Mouse (Mus musculus) retina, postnatal 7 days (tissue): Measurements from ENCODE around the gene Arnt.

ENCODE experiments used
- DNase-seq: peaks from one replicate; pipeline ENCODE4 v3.0.0-alpha.2; 2012; ENCODE audit warnings: low read depth, low spot score

The Arnt gene

DNA sequence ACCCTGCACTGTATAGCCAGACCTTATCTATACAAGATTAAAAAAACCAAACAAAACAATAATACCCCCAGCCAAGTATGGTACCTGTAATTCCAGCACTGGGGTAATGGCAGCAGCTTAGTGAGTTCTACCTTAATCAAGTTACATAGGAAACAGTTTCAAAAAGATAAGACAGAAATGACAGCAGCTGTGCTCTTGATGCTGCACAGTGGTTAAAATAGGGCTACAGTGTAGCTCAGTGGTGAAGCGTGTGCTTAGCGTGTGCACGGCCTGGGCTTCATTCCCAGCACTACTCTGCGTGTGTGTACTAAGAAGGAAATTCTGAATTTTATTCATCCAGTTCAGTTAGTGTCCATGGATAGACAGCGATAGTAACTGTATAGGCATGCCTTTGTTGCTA lies 22.2 kb downstream of the Arnt start:
- no peak for DNase-seq

GRCm38 (mm10) chr3:95457758-95458157 lies 23.6 kb downstream of the Arnt start:
- no peak for DNase-seq

GRCm38 (mm10) chr3:95459381-95459780 lies 25.2 kb downstream of the Arnt start:
- no peak for DNase-seq

DNA sequence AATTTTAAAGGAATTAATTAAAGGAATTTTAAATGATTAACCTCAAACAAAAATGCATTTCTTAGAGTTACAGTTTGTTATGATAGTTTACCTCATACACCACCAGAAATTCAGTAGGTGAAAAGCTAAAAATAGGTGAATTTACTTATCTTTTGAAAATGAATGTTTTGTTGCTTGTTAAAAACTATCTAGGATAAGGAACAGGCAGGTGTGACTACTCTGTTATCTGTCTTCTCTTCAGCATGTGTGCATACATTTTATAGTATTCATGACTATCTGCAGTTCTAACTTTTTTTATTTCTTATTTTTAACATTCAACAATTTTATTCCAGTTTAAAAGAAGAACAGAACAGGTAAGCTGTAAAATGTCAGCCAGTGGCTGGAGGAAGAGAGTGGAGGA lies 29.7 kb downstream of the Arnt start:
- DNase-seq: no peak

DNA sequence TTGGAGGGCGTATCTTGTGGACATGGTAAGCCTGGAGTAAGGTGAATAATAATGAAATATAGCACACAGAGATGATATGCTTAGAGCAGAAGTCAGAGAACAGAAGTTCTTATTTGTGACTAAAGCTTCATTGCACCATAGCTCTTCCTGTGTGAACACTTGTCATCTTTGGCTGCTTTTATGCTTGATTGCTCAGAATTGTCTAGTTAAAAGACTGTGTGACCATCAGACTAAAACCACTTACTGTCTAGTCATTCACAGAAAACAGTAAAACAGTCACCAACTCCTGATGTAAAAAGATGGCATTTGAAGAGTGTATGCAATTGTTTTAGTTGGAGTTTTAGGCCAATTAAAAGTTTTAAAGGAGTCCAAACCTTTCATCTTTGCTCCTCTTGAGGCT lies 44.8 kb downstream of the Arnt start:
- DNase-seq: no peak

DNA sequence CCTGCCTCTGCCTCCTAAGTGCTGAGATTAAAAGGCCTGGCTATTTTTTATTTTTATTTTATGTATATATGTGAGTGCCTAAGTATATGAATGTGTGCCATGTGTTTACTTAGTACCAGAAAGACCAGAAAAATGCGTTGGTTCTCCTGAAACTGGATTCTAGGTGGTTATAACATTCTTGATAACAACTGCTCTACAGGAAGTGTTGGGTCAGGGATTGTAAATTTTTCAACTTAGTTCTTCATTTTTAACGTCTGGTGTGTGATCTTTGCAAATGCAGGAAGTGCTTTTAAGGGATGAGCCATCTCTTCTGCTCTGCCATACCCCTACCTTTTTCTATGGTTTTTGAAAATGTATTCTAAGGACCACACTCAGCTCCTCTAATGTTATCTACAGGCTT lies 52.2 kb downstream of the Arnt start:
- no peak for DNase-seq

DNA sequence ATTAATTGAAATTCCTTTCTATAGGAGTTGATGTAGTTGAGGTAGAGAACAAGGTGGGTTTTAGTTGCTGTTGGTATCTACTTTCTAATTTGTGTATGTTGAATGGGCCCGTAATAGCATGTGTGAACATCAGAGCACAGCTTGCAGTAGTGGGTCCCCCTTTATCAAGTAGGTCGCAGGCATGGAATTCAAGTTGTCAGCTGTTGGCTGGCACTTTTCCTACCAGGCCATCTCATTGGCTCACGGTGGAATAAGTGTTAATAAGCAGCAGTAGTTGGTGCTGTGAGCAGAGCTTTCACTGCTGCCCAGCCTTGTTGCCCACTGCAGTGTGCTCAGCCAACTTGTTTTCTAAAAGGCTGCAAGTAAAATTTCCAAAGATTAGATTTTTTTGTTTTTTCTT lies 54.5 kb downstream of the Arnt start:
- DNase-seq: no peak

DNA sequence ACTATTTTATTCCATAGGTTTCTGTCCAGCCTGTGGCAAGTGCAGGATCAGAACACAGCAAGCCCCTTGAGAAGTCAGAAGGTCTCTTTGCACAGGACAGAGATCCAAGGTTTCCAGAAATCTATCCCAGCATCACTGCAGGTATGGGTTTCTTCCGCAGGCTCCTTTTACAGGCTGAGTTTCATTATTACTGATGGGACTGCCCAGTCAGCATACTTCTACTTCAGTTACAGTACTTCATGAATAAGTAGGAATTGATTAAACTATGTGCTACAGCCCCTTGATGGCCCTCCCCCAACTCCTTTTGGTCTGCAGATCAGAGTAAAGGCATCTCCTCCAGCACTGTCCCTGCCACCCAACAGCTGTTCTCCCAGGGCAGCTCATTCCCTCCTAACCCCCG lies 56.0 kb downstream of the Arnt start:
- DNase-seq: no peak

- DNase-seq: no peak
Observed at GRCm38 (mm10) chr3:95494342-95494741, 60.2 kb downstream of the Arnt start.

- DNase-seq: no peak
Observed at GRCm38 (mm10) chr3:95498229-95498628, 64.0 kb downstream of the Arnt start.

DNA sequence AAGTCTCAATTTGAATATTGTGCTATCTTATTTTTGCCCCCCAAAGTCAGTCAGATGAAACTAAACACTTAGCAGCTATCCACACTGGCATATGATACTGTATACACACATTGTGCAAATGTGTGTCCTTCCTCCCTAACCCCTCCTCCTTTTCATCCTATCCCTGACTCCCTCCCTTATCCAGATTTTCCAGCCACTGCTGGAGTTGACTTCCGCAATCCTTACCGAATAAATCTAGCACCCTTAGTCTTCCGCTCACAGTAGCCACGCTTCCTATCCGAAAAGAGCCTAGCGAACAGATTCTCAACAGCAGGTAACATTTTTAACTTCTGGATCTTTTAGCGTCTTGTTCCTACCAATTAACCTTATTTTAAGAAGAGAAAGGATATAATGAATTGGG lies 64.8 kb downstream of the Arnt start, which contains the start of gene Ctsk:
Gene Ctsk, plus strand, starts transcription at position 233 of the 400 bp plus-strand sequence.
- no peak for DNase-seq

DNA sequence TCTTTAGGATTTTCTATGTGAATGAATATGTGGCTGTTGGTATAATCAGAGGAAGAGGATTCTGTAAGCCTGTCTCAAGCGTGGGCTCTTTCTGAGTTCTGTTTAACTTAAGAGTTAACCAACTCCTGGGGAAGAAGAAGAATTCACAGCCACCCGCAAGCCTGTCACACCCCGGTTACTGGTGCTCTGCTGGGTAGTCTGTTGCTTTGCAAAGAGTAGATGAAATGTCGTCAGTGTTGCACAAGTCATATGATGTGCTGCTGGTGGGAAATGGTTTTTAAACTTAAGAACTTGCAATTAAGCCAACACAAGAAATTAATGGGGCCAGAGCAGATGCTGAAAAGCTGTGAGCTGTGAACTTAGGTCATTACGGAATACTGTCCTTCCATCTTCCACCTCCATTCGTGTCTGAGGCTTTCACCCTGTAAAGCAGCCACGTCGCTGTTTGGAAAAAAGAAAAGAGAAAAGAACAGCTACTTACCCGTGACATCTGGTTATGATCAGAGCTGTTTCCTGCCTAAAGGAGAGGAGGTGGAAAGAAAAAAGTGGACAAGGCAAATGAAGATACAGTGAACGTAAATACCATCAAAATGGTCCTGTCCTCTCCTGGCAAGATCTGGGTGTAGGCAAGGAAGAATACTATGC lies 65.4 kb downstream of the Arnt start:
- DNase-seq: no peak

GRCm38 (mm10) chr3:95502312-95502711 lies 68.1 kb downstream of the Arnt start:
- no peak for DNase-seq

- DNase-seq: no peak
Observed at GRCm38 (mm10) chr3:95509348-95509747, 75.2 kb downstream of the Arnt start.

GRCm38 (mm10) chr3:95511611-95512180 lies 77.5 kb downstream of the Arnt start:
- no peak for DNase-seq

DNA sequence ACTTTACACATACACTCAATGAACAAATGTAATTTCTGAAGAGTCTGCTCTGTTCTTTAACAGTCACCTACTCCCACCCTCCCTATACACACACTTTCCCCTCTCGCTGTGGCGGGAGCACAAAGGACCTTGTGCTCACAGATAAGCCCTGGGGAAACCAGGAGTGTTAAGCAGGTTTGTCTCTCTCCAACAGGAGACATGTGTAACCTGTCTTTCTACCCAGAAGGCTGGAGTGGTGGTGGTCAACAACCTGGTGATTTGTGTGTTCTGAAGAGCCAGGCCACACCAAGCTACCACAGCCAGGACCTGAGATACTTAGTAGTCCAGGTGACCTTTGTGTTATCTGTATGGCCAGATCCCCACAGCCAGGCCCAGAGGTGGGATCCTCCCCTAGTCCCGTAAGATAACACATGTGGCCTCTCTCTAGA lies 82.4 kb downstream of the Arnt start:
- no peak for DNase-seq

GRCm38 (mm10) chr3:95517493-95517898 lies 83.3 kb downstream of the Arnt start:
- DNase-seq: peak; percentile 72

DNA sequence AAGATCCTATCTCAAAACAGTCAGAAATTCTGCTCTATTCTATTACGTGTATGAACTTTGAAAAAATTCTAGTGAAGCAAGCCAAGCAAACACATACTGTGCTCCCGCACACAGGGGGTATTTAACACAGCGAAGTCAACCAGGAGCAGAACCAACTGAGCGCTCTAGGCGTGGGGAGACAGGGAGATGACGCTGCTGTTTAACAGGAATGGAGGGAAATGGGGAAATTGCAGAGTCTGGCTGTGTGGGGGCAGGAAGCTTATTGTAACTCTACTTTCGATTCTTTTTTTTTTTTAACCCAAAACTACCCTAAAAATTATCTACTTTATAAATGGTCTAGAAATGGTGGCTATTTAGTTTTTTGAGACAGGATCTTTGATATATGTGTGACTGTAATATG lies 84.7 kb downstream of the Arnt start:
- DNase-seq: no peak

DNA sequence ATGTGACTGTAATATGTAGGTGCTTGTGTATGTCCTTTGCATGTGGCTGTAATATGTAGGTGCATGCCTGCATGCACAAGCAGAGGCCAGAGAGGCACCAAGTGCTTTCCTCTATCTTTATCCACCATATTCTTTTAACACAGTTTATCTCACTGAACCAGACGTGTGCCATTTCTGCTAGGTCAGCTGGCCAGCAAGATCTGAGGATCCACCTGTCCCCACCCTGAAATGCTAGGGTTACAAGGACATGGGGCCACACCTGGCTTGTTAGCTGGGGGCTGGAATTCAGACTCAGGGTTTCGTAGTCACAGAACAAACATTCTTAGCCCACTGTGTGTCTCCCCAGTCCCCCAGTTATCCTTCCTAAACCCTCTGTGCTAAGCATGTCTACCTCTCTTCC lies 85.1 kb downstream of the Arnt start:
- DNase-seq: no peak

GRCm38 (mm10) chr3:95520100-95520499 lies 85.9 kb downstream of the Arnt start:
- no peak for DNase-seq

- no peak for DNase-seq
Observed at GRCm38 (mm10) chr3:95521168-95521567, 87.0 kb downstream of the Arnt start.

- no peak for DNase-seq
Observed at GRCm38 (mm10) chr3:95523662-95524061, 89.5 kb downstream of the Arnt start.

GRCm38 (mm10) chr3:95524673-95525072 lies 90.5 kb downstream of the Arnt start:
- DNase-seq: no peak

DNA sequence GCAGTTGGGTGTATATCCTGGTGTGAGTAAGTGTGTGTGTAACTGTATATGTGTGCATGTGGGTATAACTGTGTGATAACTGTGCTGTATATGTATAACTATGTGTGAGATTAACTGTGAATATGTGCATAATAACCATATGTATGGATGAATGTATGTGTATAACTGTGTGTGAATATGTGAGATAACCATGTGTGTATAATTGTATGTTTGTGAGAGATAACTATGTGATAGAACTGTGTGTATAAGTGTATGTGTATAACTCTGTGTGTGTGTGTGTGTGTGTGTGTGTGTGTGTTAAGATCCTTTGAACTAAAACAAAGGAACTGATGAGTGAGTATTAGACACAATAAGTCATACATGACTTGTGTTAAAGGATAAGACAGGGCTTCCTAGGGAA lies 91.9 kb downstream of the Arnt start:
- DNase-seq: no peak
